Comparison of ENCODE assay signal across 10 mouse cellular contexts in the genomic region with DNA sequence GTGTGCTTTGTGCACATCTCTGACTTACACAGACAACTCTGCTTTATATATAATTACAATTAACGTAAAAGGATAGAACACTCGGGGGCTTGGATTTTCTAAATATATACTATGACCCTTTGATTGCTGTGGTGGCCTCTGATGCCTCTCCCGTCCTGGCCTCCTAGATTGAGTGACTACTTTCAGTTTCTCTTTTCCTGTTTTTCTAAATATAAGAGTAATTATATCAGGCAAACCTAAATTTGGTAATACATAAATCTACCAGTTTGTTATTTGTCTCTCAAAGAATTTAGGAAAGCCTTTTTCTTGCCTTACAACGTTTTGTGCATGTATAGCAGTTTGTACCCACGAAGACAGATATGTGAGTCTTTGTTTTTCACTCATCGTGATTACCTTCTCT.
A peak's percentile ranks its signal among the peaks of the same experiment; 100 is the strongest.
DNase-seq lines count a peak whose midpoint lies in the region; ATAC-seq and TF ChIP-seq lines count a peak whose summit lies in the region.
"Had no signal": no experiment of that assay in that cellular context is flagged by ENCODE, and none has a peak within 500 bp of the region (broad histone marks: within the 10 kb centered on the region; RNA-seq: fewer than 3 reads in every experiment).

No protein-coding gene starts in this region.

- no peak overlapping the region for H3K9ac ChIP-seq in heart, adult 2 months (ENCODE audit: low read depth, low read length)
- H3K9ac ChIP-seq in limb, embryonic 14.5 days (ENCODE audit: low read depth, low read length, severe bottlenecking): peak overlapping the region; percentile 39; the same call in 1 of the 2 replicates
- H3K9ac ChIP-seq: forebrain, embryonic 13.5 days had no signal

- H3K27me3 ChIP-seq in heart, adult 2 months (ENCODE audit: control insufficient read depth, insufficient read depth, low read length): no peaks in the 10 kb centered on the region
- H3K27me3 ChIP-seq in spleen, adult 2 months (ENCODE audit: control insufficient read depth, insufficient read depth, low read length): no peaks in the 10 kb centered on the region
- no peaks in the 10 kb centered on the region for H3K27me3 ChIP-seq in limb, embryonic 14.5 days (ENCODE audit: control insufficient read depth, insufficient read depth, low read length)
- H3K27me3 ChIP-seq: forebrain, embryonic 13.5 days had no signal

- peak overlapping the region; percentile 66 for H3K27ac ChIP-seq in heart, adult 2 months
- H3K27ac ChIP-seq in spleen, adult 2 months (ENCODE audit: insufficient read depth, low read length): no peak overlapping the region
- peak overlapping the region; percentile 61 for H3K27ac ChIP-seq in limb, embryonic 14.5 days (replicated peaks; ENCODE audit: low read depth, low read length)
- H3K27ac ChIP-seq: forebrain, embryonic 13.5 days had no signal

- ATAC-seq in limb, embryonic 14.5 days (ENCODE audit: low FRiP score, low read depth): no peak
- ATAC-seq: forebrain, embryonic 13.5 days had no signal

- H3K4me3 ChIP-seq in heart, adult 2 months: peak overlapping the region; percentile 4; the same call in 1 of the 2 replicates
- H3K4me3 ChIP-seq in spleen, adult 2 months (ENCODE audit: extremely low read depth, insufficient read depth, insufficient read length): peak overlapping the region; percentile 42; the same call in 1 of the 2 replicates
- peak overlapping the region; percentile 6 for H3K4me3 ChIP-seq in limb, embryonic 14.5 days (replicated peaks; ENCODE audit: low read length)
- H3K4me3 ChIP-seq: forebrain, embryonic 13.5 days had no signal

- intact Hi-C loops in heart, adult 2 months (cut with DNase I): no loop called here

- 54% methylated on average over 6 of the region's 6 CpGs for WGBS in heart, adult 2 months
- WGBS in spleen, adult 2 months: 11% methylated on average over 6 of the region's 6 CpGs
- 58% methylated on average over 6 of the region's 6 CpGs for WGBS in limb, embryonic 14.5 days

- no peaks in the 10 kb centered on the region for H3K36me3 ChIP-seq in heart, adult 2 months (ENCODE audit: control insufficient read depth, insufficient read depth, low read length)
- H3K36me3 ChIP-seq in spleen, adult 2 months (ENCODE audit: control insufficient read depth, insufficient read depth, low read length): no peaks in the 10 kb centered on the region
- H3K36me3 ChIP-seq in limb, embryonic 14.5 days (ENCODE audit: control insufficient read depth, insufficient read depth, low read length): no peaks in the 10 kb centered on the region

- TF ChIP-seq CTCF in heart, adult 2 months (IDR thresholded peaks at IDR 0.05): no peak
- TF ChIP-seq CTCF in spleen, adult 2 months (IDR thresholded peaks at IDR 0.05; ENCODE audit: extremely low read depth, insufficient read depth, insufficient read length, insufficient replicate concordance): no peak

- peak overlapping the region; percentile 33 for H3K4me2 ChIP-seq in limb, embryonic 14.5 days (replicated peaks; ENCODE audit: low read depth, low read length, severe bottlenecking)
- H3K4me2 ChIP-seq: forebrain, embryonic 13.5 days had no signal

- TF ChIP-seq EP300 in heart, adult 2 months (IDR thresholded peaks at IDR 0.05; ENCODE audit: insufficient read depth, low read depth, low read length): no peak

- H3K79me2 ChIP-seq in heart, adult 2 months (replicated peaks; ENCODE audit: control insufficient read depth, insufficient read depth, low read length): no peaks in the 10 kb centered on the region

- no peaks in the 10 kb centered on the region for H3K4me1 ChIP-seq in heart, adult 2 months (ENCODE audit: control insufficient read depth, insufficient read depth, low read length)
- no peaks in the 10 kb centered on the region for H3K4me1 ChIP-seq in spleen, adult 2 months (ENCODE audit: control insufficient read depth, insufficient read depth, insufficient read length)
- H3K4me1 ChIP-seq in limb, embryonic 14.5 days (ENCODE audit: control insufficient read depth, insufficient read depth, low read length): peaks cover 16% of the 10 kb centered on the region
- H3K4me1 ChIP-seq: forebrain, embryonic 13.5 days had no signal

- TF ChIP-seq POLR2A in heart, adult 2 months (IDR thresholded peaks at IDR 0.05; ENCODE audit: insufficient read depth, low read depth, low read length): no peak
- no peak for TF ChIP-seq POLR2A in spleen, adult 2 months (IDR thresholded peaks at IDR 0.05; ENCODE audit: low read depth, low read length)
- TF ChIP-seq POLR2A in limb, embryonic 14.5 days (IDR thresholded peaks at IDR 0.05; ENCODE audit: borderline replicate concordance, extremely low read depth, insufficient read depth, insufficient read length): no peak

- no peak for DNase-seq in heart, adult 2 months
- DNase-seq in heart, adult 9 months (ENCODE audit: low spot score in 2 of 2): no peak
- DNase-seq in spleen, adult 2 months (ENCODE audit: low read depth in 1 of 2, low spot score in 2 of 2): no peak
- no peak for DNase-seq in spleen, postnatal 14 days (ENCODE audit: low spot score in 2 of 2)
- no peak for DNase-seq in limb, embryonic 14.5 days (ENCODE audit: low spot score)
- no peak for DNase-seq in cerebellum, adult 11 months
- no peak for DNase-seq in cerebellum, adult 8-10 months
- no peak for DNase-seq in cerebellum, postnatal 10 days
- DNase-seq: cerebellum, adult 18-20 months had no signal

- no peaks in the 10 kb centered on the region for H3K9me3 ChIP-seq in limb, embryonic 14.5 days (ENCODE audit: control insufficient read depth, low read length)
- H3K9me3 ChIP-seq: forebrain, embryonic 13.5 days had no signal
